Mouse (Mus musculus) limb, embryonic 11.5 days (tissue): ENCODE results near the gene Dnajc8. TPM values are rescaled to one million over a fixed set of nuclear protein-coding genes. Genes with fewer than 3 reads are reported as not detected.
"Not testable (repeated sequence)": the region's sequence is repeated elsewhere in the genome, so short reads cannot be mapped to it uniquely, and the experiment has no call there.

Source experiments
- ATAC-seq: fragments of 200-750 bp; cut with Nextera tagmentation; 2 replicates; pipeline ENCODE4 v1.8.0; 2017; ENCODE audit warnings: low read depth; ENCODE audit not compliant: insufficient number of reproducible peaks, low FRiP score, low TSS enrichment
- DNase-seq: peaks from one replicate; pipeline ENCODE4 v3.0.0-alpha.2; 2015; ENCODE audit warnings: low spot score
- H3K27ac ChIP-seq: fragments of 300-500 bp; sonication (generic); replicated peaks from 2 replicates; pipeline ENCODE4 v1.5.1; 2014; ENCODE audit warnings: low read depth, mild to moderate bottlenecking, low read length
- H3K27me3 ChIP-seq: fragments of 300-500 bp; sonication (generic); 2 replicates; pipeline ENCODE4 v1.6.1; 2014; ENCODE audit warnings: mild to moderate bottlenecking, low read length, mixed read lengths; ENCODE audit not compliant: control insufficient read depth, insufficient read depth
- H3K36me3 ChIP-seq: fragments of 300-500 bp; sonication (generic); 2 replicates; pipeline ENCODE4 v1.6.1; 2014; ENCODE audit warnings: mild to moderate bottlenecking, low read length, moderate library complexity, mixed read lengths; ENCODE audit not compliant: control insufficient read depth, insufficient read depth
- H3K4me1 ChIP-seq: fragments of 300-500 bp; sonication (generic); 2 replicates; pipeline ENCODE4 v1.6.1; 2014; ENCODE audit warnings: low read length, mixed read lengths; ENCODE audit not compliant: control insufficient read depth, insufficient read depth
- H3K4me2 ChIP-seq: fragments of 300-500 bp; sonication (generic); 2 replicates; pipeline ENCODE4 v1.6.1; 2014; ENCODE audit warnings: low read depth, mild to moderate bottlenecking, moderate library complexity; ENCODE audit not compliant: severe bottlenecking
- H3K4me3 ChIP-seq: fragments of 300-500 bp; sonication (generic); 2 replicates; pipeline ENCODE4 v1.5.1; 2014; ENCODE audit warnings: low read depth, low read length
- H3K9ac ChIP-seq: fragments of 300-500 bp; sonication (generic); 2 replicates; pipeline ENCODE4 v1.6.1; 2014; ENCODE audit warnings: mild to moderate bottlenecking, low read length
- H3K9me3 ChIP-seq: fragments of 300-500 bp; sonication (generic); 2 replicates; pipeline ENCODE4 v1.6.1; 2016; ENCODE audit warnings: low read length; ENCODE audit not compliant: control insufficient read depth
- WGBS: fragments of 180-500 bp; shearing (Covaris S2); extraction: QIAGEN DNeasy Blood & Tissue Kit; methylation state at CpG from one replicate; pipeline ENCODE4 v1.1.7; 2014; 5-methylcytosine and 5-hydroxymethylcytosine counted together
- polyA plus RNA-seq: library from polyadenylated mRNA; unstranded; fragments of >200 nt; fragmentation: Nextera tagmentation; extraction: Ambion mirVana; gene quantifications from 2 replicates; pipeline ENCODE4 v1.2.1, GENCODE M21; 2014

The Dnajc8 gene
- polyA plus RNA-seq, 1 experiment from 2014 or later = 244 TPM

DNA sequence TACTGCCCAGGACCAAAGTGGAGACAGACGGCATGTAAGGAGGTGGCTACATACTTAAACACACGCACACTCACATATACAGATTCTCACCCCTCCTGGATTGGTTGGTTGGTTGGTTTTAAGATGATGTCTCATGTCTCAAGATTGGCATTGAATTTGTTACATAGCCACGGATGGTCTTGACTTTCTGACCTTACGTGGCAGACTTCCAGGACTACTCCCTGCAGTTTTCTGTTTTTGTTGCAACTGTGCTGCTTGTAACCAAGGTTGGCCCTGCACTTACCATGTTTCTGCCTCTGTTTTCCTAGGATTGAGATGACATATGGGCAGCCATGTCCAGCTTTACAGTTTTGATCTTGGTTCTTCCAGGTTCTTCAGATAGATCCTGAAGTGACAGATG lies 6.1 kb downstream of the Dnajc8 start:
- Histone ChIP-seq H3K27ac (no peak overlapping the region), H3K9me3 (no peaks in the 10 kb centered on the region), H3K4me1 (peaks cover under 1% of the 10 kb centered on the region; the same call in 1 of the 2 replicates), H3K4me3 (no peak overlapping the region), H3K4me2 (no peak overlapping the region), H3K27me3 (no peaks in the 10 kb centered on the region), H3K36me3 (peaks cover 19% of the 10 kb centered on the region), H3K9ac (no peak overlapping the region)
- DNase-seq = no peak
- WGBS = 89% methylated on average over 4 of the region's 4 CpGs
- no peak for ATAC-seq

DNA sequence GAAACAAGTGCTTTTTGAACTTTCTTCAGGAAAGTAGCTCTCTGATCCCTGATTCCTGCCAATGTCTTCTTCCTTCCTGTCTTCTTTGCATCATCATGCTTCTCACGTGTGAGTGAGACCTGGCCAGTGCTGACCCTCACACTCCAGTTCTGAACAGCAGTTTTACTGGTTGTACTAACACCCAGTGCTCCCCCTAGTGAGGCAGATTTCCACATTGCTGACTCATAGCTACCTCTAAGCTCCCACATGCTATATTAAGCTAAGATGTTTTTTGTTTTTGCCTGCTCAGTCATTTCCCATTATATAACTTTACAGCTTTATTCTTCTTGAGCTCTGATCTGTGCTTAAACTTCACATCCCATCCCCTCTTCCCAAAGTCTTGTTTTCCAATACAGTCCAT lies 7.4 kb downstream of the Dnajc8 start:
- WGBS = 71% methylated on average over 1 of the region's 1 CpGs
- Histone ChIP-seq H3K27ac (no peak overlapping the region), H3K36me3 (peaks cover 25% of the 10 kb centered on the region), H3K4me1 (no peaks in the 10 kb centered on the region), H3K27me3 (no peaks in the 10 kb centered on the region), H3K4me3 (no peak overlapping the region), H3K9ac (no peak overlapping the region), H3K9me3 (no peaks in the 10 kb centered on the region), H3K4me2 (no peak overlapping the region)
- DNase-seq (no peak), ATAC-seq (no peak)

- Histone ChIP-seq H3K27ac (no peak overlapping the region), H3K9ac (no peak overlapping the region), H3K4me2 (no peak overlapping the region), H3K4me3 (no peak overlapping the region), H3K36me3 (peaks cover 40% of the 10 kb centered on the region), H3K27me3 (no peaks in the 10 kb centered on the region), H3K4me1 (no peaks in the 10 kb centered on the region), H3K9me3 (no peaks in the 10 kb centered on the region)
- ATAC-seq (no peak), DNase-seq (peak; percentile 73)
- 47% methylated on average over 8 of the region's 8 CpGs for WGBS
These were observed 10.5 kb downstream of the Dnajc8 start for GRCm38 (mm10) chr4:132545851-132546250.

DNA sequence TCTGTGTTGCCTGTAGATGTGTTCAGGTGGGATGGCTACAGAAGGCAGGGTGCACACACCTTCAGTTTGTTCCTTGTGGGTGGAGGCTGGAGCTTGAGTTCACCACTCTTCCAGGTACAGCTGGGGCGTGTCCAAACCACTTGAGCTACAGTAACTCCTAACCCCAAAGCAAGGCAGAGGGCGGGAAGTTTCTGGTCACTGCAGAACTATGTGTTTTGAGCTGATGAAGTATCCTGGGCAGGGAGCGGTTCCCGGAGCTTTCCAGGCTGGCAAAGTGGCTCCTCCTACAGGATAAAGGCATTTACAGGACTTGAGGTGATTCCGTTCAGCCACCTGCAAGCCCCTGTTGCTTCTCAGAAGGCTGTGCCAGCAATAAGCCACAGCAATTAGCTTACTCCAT lies 18.9 kb downstream of the Dnajc8 start:
- no peak for DNase-seq
- Histone ChIP-seq H3K27me3 (no peaks in the 10 kb centered on the region), H3K4me1 (no peaks in the 10 kb centered on the region), H3K9me3 (no peaks in the 10 kb centered on the region), H3K4me3 (no peak overlapping the region), H3K9ac (no peak overlapping the region), H3K27ac (no peak overlapping the region), H3K36me3 (peaks cover 17% of the 10 kb centered on the region), H3K4me2 (no peak overlapping the region)
- no peak for ATAC-seq
- 76% methylated on average over 5 of the region's 5 CpGs for WGBS

DNA sequence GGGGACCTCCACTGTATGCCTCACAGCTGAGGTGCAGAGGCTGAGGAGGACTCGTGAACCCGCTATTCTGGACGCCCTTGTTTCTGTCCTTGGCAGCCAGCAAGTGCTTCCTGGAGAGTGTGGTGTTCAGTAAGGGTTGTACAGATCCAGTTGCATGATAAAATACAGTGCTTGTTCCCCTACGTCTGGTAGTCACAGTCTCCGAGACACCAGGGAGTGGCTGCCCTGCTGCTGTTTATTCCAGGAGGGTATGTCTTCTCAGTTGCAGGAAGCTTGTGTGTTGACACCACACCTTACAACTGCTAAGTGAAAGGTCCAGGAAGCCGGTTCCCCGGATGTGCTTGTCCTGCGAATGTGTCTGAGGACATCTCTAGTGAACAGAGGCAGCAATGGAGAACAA lies 19.3 kb downstream of the Dnajc8 start:
- no peaks in the 10 kb centered on the region for H3K9me3 ChIP-seq
- no peak overlapping the region for H3K9ac ChIP-seq
- no peak overlapping the region for H3K27ac ChIP-seq
- H3K4me2 ChIP-seq = no peak overlapping the region
- H3K4me3 ChIP-seq = no peak overlapping the region
- 86% methylated on average over 8 of the region's 8 CpGs for WGBS
- ATAC-seq = no peak
- H3K4me1 ChIP-seq = no peaks in the 10 kb centered on the region
- no peaks in the 10 kb centered on the region for H3K27me3 ChIP-seq
- DNase-seq = no peak
- peaks cover 14% of the 10 kb centered on the region for H3K36me3 ChIP-seq

DNA sequence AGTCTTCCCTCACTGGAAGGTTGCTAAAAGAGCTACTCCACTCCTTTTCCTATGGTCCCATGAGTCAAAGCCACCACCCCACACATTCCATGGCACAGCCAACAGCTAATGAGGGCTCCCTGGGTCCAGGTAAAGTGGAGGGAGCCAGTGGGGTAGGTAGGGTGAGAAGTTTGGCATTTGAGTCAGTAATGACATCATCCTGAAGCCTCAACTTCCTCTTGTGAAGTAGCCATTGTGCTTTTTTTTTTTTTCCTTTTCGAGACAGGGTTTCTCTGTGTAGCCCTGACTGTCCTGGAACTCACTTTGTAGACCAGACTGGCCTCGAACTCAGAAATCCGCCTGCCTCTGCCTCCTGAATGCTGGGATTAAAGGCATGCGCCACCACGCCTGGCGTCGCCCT lies 20.2 kb downstream of the Dnajc8 start:
- not testable (repeated sequence) for DNase-seq, H3K4me2 ChIP-seq, ATAC-seq, H3K27ac ChIP-seq, H3K36me3 ChIP-seq, H3K9ac ChIP-seq, H3K9me3 ChIP-seq, H3K27me3 ChIP-seq, H3K4me1 ChIP-seq, H3K4me3 ChIP-seq
- 93% methylated on average over 7 of the region's 7 CpGs for WGBS

DNA sequence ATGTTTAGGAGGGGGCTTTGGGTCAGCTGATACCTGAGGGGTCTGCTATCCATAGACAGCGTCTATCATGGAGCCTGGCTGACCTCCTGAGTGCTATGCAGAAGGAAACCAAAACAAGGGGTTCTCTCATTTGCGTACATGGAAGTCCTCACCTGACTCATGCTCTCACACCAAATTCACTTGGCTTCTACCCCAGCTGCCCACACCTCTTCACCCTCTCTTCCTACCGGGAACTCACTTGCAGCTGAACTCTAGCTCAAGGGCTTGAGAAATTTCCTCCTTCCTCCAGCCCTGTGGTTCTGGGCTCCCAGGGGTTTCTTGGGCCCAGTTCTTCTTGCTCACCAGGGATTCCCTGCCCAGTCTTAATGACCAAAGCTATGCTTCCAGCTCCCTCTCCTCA lies 27.9 kb downstream of the Dnajc8 start:
- no peak overlapping the region for H3K9ac ChIP-seq
- no peak overlapping the region for H3K27ac ChIP-seq
- no peaks in the 10 kb centered on the region for H3K4me1 ChIP-seq
- H3K9me3 ChIP-seq = no peaks in the 10 kb centered on the region
- no peaks in the 10 kb centered on the region for H3K36me3 ChIP-seq
- no peak overlapping the region for H3K4me2 ChIP-seq
- H3K27me3 ChIP-seq = no peaks in the 10 kb centered on the region
- ATAC-seq (no peak), DNase-seq (no peak)
- H3K4me3 ChIP-seq = no peak overlapping the region
- 83% methylated on average over 3 of the region's 3 CpGs for WGBS

DNA sequence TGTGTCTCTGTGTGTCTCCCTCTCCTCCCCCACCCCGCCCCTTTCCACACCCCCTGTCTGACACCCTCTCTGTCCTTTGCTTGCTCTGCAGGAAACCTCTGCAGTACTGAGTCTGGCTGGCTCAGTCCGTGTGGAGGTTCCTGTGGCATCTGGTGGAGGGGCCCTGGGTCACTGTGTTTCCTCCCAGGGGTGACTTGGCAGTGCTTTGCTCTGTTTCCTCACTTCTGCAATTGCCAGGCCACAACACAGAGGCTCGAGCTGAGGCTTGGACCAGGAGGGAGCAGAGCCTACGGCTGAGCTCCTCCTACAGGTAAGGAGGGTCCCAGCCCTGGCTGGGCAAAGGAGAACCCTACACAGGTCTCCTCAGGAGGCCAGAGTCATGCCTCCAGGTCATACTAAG lies 28.6 kb downstream of the Dnajc8 start, which contains the start of gene Ptafr:
Ptafr (plus strand) TSS at position 103 of the 400 bp plus-strand sequence.
- H3K27ac ChIP-seq = no peak within 1 kb of the TSS
- H3K9ac ChIP-seq = no peak within 1 kb of the TSS
- no peak within 1 kb of the TSS for H3K4me3 ChIP-seq
- H3K4me2 ChIP-seq = no peak within 1 kb of the TSS
- ATAC-seq (no peak; the same call in 1 of the 2 replicates), DNase-seq (no peak)
- H3K9me3 ChIP-seq = no peaks in the 10 kb centered on the region
- no peaks in the 10 kb centered on the region for H3K36me3 ChIP-seq
- WGBS = 27% methylated on average over 4 of the region's 4 CpGs
- no peaks in the 10 kb centered on the region for H3K4me1 ChIP-seq
- H3K27me3 ChIP-seq = no peaks in the 10 kb centered on the region

- no peaks in the 10 kb centered on the region for H3K9me3 ChIP-seq
- H3K4me1 ChIP-seq = no peaks in the 10 kb centered on the region
- ATAC-seq (no peak), DNase-seq (no peak)
- H3K27me3 ChIP-seq = no peaks in the 10 kb centered on the region
- no peak overlapping the region for H3K4me3 ChIP-seq
- no peaks in the 10 kb centered on the region for H3K36me3 ChIP-seq
- no peak overlapping the region for H3K27ac ChIP-seq
- H3K9ac ChIP-seq = no peak overlapping the region
- 79% methylated on average over 12 of the region's 12 CpGs for WGBS
- H3K4me2 ChIP-seq = no peak overlapping the region
These were observed 29.9 kb downstream of the Dnajc8 start for GRCm38 (mm10) chr4:132565089-132565747.
